Mouse (Mus musculus) adrenal gland, postnatal 14 days (tissue): ENCODE measurements around the gene BC005537. TPM values are rescaled to one million over a fixed set of nuclear protein-coding genes. Genes with fewer than 3 reads are reported as not detected.
A peak's percentile ranks its signal among the peaks of the same experiment; 100 is the strongest.

Source experiments
- DNase-seq: peaks from one replicate; pipeline ENCODE4 v3.0.0; 2021; ENCODE audit warnings: mixed read lengths
- total RNA-seq: library from RNA; stranded (reverse); gene quantifications from 2 replicates; pipeline ENCODE4 v1.2.3, GENCODE M21; 2021

Gene BC005537
- total RNA-seq, 1 experiment from 2014 or later, result 168 TPM

DNA sequence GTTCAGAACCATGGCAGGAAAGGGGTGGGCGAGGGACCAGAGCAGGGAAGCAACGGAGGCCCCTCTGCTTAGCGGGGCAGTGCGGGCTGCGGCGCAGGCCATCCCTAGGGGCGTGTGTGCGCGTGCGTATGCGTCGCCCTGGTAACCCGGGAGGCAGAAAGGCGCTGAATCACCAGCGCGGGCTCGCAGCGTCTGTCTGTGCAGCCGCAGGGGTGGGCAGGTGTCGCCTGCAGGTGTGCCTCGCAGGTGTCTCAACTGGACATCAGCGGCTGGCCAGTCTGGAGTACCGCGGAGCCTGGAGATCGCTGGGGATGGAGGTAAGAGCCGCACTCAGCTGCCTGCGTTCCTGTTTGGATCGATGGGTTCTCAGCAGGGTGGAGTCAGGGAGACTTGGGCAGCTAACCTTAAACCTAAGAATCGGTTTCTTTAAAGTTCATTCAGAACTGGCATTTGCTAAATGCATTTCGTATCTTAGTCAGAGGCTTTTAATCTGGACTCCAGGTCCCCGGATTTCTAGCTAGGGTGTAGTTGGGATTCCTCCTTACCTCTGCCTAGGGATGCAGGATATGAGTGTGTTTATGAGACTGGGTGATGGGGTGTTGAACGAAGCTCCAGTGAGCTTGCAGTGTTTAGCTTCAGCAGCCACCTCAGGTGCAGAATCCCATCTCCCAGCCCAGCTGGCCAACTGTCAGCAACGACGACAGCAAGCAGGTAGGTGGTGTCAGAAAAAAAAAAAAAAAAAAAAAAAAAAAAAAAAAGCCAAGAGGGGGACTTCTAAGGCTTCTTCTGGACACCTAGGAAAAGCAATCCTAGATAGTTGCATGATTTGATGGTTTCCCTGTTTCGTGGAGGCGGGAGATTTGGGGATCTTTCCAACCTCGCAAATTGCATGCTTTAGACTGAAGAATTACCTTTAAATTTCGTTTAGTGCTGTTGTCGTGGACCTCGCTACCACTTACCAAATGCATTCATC, 43.8 kb downstream of the BC005537 start, which contains the start of gene D130043K22Rik:
TSS of gene D130043K22Rik (plus strand) at position 153 of the 973 bp plus-strand sequence.
- DNase-seq, result peak; percentile 82

DNA sequence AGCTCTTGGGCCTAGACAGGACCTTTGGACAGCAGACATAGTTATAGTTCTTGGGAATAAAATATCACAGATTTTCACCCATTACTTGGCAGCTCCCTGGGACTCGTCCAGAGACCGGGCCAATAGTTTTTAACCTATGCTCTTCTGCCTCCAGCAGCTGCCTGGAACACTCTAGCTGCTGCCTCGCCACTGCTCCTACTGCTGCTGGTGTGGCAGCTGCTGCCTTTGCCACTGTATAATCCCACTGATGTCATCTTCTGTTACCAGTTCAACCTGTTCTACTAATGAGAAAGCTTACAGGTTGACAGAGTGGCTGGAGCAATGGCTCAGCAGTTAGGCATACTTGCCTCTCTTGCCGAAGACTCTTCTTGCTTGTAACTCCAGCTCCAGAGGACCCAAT, 47.9 kb downstream of the BC005537 start:
- DNase-seq, result no peak

GRCm38 (mm10) chr13:24851989-24852388, 50.5 kb downstream of the BC005537 start:
- no peak for DNase-seq

DNA sequence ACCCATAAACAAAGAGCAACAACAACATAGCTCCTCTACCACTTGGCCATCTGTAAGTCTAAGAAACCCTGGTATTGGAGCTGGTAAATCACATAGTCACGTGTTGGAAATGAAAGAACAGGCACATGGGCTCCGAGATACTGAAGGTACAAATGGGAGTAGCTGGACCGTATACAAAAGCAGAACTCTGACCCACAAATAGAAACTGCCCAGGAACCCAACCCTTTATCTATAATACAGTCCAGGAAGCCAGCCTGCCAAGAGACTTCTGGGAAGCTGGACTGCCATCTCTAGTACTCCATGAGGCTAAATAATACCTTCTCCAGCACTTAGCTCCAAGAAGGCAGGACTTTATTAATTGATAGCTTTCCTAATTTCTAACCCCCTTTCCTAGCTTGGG, 51.1 kb downstream of the BC005537 start:
- no peak for DNase-seq

DNA sequence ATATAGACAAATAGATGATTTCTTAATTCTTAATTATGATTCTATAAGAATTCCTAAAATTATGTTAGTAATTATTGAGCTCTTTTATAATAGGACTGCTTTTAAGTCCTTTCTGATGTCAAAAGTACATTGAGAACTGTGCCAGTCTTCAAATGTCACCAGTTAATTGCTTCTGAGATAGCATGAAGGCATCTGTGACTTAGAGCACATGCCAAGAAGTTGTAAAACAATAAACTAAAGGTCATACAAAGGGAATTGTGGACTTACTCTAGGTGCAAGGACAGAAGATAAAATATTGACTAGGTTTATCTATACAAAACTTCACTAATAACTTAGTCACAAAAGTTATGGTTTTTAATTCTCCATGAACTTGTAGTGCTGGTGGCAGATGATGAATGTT, 57.7 kb downstream of the BC005537 start:
- no peak for DNase-seq

GRCm38 (mm10) chr13:24861084-24861483, 59.6 kb downstream of the BC005537 start:
- no peak for DNase-seq

GRCm38 (mm10) chr13:24862021-24862420, 60.6 kb downstream of the BC005537 start:
- DNase-seq, result no peak

DNA sequence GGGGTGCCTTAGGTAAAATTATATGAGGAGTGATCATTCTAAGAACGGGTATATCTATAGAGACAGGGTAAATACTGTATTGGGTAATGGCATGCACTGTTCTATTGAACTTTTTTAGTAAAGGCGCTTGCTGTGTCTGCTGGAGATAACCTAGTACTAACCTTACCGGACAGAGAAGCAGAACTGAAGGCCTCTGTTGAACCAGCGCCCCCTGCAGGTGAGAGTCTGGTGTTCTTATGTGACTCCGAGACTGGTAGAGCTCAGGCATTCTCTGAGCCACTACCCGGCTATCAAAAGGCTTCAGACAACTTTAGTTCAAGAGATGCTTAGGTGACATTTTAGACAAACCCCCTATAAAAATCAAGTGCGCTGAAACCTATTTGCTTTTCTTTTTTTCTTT, 61.1 kb downstream of the BC005537 start:
- peak; percentile 81 for DNase-seq

Other genes starting within 250 kb of the BC005537 start
- 3.4 and 20.0 TPM in 2 replicates for gene Ripor2, start 219.5 kb upstream of the BC005537 start, total RNA-seq
- gene Armh2, start 60.4 kb upstream of the BC005537 start, total RNA-seq, result not detected in 2 replicates
- gene Gmnn, start 39.7 kb upstream of the BC005537 start, total RNA-seq, result 19.3 and 21.8 TPM in 2 replicates
- gene Acot13, start 29.9 kb downstream of the BC005537 start, total RNA-seq, result 135 and 157 TPM in 2 replicates
- gene Tdp2, start 30.0 kb downstream of the BC005537 start, total RNA-seq, result 24.3 and 26.0 TPM in 2 replicates
- 0.83 and 1.3 TPM in 2 replicates for gene D130043K22Rik, start 43.5 kb downstream of the BC005537 start, total RNA-seq
- 13.6 and 18.5 TPM in 2 replicates for gene Aldh5a1, start 136.0 kb downstream of the BC005537 start, total RNA-seq
- gene Gpld1, start 141.5 kb downstream of the BC005537 start, total RNA-seq, result 5.1 and 13.5 TPM in 2 replicates
- 59.0 and 63.1 TPM in 2 replicates for gene Mrs2, start 218.7 kb downstream of the BC005537 start, total RNA-seq